Mouse (Mus musculus) v-Abl transformed pro-B cells (cell line): Measurements from ENCODE around the gene Kmt5c.

Experiments
- in situ Hi-C, 2 experiments: fragments of 400-800 bp; cut with MboI; formaldehyde crosslinking; loops; one replicate each; pipeline ENCODE4 v1.15.1; 2025; ENCODE audit not compliant: unreplicated experiment in 2 of 2

Kmt5c gene

DNA sequence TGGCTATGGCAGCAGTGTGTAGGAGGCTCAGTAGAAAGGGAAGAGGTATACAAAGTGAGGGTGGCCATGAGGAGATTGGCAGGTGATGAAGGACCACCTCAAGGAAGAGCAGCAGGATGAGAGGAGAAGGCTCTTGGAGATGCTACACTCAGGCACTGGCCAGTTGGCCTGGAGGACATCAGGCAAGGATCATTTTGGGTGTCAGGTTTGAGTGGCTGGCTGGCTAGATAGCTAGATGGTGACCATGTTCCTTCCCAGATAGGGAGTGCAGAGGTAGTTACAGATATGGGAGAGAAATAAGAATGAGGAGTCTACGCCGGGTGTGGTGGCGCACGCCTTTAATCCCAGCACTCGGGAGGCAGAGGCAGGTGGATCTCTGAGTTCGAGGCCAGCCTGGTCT lies 5.0 kb downstream of the Kmt5c start:
- in situ Hi-C loops, result loop anchor here (5.0 kb wide), 2 partner anchors 37 to 42 kb away; partner anchors contain the start of genes Il11 (in 1 of the 2), Tmem190 (in 1 of the 2) and Tmem238 (in 1 of the 2)

DNA sequence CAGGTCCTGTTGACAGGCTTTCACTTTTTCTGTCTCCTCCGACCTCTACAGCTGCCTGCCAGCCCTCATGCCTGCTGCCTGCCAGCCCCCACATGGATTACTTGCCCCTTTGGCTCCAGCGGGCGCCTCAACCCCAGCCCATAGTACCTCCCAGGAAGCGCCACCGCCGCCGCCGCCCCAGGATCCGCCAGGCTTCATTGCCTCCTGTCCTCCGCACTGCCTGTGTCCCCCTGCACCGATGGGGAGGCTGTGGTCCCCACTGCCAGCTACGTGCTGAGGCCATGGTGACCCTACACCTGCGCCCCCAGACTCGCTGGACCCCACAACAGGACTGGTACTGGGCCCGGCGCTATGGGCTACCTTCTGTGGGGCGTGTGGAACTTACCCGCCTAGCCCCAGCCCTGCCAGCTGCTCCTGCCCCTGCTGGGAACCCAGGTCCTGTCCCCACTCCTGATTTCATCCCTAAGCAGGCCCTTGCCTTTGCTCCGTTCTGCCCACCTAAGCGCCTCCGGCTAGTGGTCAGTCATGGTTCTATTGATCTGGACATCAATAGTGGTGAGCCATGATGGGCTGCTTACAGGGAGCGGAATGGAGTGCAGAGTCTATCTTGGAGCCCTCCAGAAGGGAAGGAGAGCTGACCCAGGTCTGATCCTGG lies 6.5 kb downstream of the Kmt5c start:
- in situ Hi-C loops, result loop anchor here (5.0 kb wide), 2 partner anchors 36 to 41 kb away; partner anchors contain the start of genes Il11 (in 1 of the 2), Tmem190 (in 1 of the 2) and Tmem238 (in 1 of the 2)

DNA sequence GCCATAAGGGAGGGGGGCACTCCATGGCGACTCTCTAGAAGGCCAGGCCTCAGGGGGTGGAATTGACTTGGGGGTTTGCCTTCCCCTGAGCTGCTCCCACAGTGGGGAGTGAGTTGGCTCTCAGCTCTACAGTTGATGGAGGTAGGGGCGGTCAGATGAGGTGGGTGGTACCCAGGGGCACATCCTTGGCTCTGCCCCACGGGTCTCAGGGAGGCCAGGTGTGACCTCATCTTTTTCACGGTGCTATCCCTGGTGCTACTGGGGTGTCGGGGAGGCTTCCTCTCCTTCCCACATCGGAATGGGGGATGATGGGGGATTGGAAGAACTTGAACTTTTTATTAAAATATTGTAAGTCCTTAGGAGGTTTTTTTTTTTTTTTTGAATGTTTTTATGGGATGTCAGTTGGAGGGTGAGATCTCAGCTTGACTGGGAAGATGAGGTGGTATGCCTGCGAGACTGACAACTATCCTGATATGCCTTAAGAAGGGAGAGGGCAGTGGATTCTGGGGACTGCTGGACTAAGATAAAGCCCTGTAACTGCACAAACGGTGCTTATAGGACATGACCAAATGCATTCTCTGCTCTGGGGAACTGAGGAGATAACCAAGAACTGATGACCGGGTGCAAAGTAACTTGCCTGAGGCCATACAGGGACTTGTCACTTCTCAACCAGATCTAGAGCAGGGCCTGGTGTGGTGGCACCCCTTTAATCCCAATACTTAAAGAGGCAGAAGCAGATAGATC lies 7.4 kb downstream of the Kmt5c start:
- in situ Hi-C loops, result loop anchor here (5.0 kb wide), 2 partner anchors 35 to 40 kb away; partner anchors contain the start of genes Il11 (in 1 of the 2), Tmem190 (in 1 of the 2) and Tmem238 (in 1 of the 2)

DNA sequence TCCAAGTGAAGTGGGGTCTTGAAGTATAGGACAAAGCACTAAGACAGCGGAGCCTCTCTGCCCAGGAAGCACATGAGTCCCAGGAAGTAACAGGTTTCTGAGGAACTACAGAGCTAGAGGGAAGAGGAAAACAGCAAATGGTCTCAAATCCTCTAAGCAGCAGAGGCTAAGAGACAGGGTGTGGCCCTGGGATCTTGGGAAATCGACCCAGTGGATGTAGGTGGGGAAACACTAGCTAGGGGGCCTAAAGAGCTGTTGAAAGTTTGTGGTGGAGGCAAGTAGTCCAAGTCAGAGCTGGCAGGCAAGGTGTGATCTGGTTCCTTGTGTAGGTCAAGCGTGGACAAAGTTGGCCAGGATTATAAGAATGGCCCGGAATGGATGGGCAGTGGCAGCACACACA lies 8.4 kb downstream of the Kmt5c start:
- in situ Hi-C loops, result loop anchor here (5.0 kb wide), 2 partner anchors 34 to 39 kb away; partner anchors contain the start of genes Il11 (in 1 of the 2), Tmem190 (in 1 of the 2) and Tmem238 (in 1 of the 2)

DNA sequence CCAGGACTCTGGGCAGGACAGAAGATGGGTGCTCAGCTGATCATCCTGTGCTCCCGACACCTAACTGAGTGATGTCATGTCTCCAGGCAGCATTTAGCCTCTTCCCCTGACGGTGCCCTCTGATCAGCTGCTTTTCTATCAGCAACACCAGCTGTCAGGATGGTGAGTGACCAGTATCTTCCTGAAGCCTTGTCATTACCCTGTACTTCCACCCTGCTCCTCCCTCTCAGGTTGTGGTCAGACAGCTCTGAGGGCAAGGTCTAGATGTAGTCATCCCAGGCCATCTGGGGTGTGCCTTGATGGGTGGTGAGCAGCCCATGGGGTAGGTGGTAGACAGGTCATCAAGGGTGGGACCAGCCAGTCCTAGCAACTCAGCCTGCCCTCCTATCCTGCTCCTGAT lies 9.3 kb downstream of the Kmt5c start:
- in situ Hi-C loops, result loop anchor here (5.0 kb wide), 2 partner anchors 33 to 38 kb away; partner anchors contain the start of genes Il11 (in 1 of the 2), Tmem190 (in 1 of the 2) and Tmem238 (in 1 of the 2)

DNA sequence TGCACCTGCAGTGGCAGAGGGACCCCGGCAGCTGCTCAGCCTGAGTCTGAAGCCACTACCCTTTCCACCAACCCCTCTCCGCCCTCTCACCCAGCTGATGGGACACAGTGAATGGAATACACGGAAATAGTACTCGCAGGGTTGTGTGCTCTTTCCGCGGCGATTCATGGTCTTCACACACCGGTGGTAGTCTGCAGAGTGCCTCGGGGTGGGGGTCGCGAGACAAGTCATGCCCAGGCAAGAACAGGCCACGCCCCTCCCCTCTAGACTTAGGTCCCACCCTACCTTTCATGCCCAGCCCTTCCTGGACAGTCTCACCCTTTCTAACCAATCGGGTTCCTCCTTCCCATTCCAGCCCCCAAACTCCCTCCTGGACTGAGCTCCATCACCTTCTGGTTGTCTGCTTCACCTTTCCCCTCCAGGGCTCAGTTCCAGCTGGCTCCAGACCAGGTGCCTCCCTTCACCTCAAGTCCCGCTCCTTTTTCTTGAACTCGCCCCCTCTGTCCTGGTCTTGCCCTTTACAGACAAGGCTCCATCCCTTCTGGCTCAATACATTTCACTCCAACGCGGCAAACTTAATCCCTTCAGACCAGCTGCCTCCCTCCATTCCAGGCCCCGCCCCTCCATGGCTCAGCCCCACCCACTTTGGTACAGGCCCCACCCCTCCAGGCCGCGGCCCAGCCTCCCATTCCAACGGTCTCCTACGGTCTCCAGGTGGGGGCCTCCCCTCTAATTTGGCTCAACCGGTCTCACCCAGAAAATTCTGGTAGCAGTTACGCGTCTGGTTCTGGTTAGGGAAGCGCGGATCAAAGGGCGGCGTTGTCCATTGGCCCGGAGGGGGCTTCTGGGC lies 12.3 kb downstream of the Kmt5c start:
- in situ Hi-C loops, result no loop called here

DNA sequence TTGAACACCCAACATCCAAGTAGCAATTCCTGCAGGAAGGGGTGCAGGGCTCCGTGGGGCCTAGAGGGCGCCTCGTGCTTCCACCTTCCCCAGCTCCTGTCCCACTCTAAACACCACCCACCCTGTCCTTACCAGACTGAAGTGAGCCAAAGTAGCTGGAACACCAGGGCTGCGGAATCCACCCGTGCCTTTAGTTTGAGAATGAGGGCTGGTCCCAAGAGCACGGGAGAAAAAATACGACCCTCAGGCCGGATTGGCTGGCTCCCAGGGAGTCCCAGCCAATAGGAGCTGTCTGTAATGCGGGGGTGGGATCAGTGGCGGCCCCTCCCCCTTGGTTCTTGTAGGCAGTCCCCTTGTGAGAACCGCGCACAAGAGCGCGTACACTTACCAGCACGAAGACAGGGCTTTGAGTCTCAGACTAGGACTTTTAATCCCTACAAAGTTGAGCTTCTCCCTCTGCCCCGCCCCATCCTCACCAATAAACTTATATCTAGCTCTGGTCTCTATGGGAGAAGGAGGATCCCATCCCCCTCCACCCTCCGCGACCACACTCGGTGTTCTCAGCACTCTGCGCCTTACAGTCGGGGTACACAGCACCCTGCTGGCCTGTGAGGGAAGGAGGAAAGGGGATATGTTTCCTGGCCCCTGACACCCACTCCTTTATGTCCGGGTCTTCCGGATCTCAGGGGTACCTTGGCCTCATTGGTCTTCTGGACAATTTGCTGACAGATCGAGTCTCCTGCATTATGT lies 13.1 kb downstream of the Kmt5c start, which contains the start of gene Cox6b2:
Gene Cox6b2 (minus strand): TSS at position 274 of the 750 bp plus-strand sequence.
- in situ Hi-C loops, result no loop called here

DNA sequence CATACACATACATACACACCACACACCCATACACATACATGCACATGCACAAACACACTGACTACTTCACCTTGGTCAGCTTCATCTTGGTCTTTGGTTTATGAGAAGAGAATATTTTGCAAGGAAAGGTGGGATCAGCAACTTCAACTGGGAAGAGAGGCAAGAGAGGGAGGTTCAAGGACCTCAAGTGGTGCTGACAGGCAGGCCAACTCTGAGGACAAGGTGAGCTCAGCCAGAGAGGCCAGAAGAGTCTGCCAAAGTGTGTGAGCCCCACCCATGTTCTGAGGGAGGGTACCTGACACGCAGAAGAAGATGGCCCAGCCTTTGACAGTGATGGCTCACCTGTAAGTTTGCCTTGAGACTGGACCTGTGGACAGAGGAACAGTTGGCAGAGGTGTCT lies 19.8 kb downstream of the Kmt5c start:
- in situ Hi-C loops, result no loop called here

DNA sequence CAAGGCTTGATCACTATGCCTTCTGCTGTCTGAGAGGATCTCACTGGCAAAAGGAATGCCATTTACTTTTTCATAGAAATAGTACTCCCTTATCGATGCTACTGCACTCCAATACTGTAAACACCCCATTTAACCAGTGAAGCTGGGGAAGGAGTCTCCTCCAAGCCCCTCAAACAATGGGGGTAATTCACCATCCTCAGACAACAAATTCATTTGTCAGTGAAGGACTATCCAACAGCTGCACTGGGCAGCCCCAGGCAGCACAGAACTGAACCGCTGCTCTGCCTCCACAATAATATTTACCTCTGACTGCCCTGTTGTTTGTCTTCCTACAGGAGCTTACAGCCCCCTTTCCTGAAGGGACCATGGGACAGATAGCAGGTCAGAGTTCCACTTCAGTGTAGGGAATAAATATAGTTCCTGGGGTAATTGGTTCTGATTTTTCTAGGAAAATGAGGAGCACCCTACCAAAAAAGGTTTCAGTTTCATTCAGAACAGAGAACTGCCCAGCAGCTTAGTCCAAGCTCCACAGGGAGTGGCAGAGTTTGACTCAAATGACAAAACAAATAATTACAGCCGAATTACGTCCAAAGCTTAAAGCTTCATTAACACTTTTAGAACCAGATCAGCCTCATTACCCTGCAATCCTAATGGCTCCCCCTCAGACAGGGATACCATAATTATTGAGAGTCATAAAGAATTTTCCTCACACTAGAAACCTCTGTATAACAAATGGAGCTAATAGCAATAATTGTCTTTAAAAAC lies 25.2 kb downstream of the Kmt5c start:
- in situ Hi-C loops, result no loop called here

DNA sequence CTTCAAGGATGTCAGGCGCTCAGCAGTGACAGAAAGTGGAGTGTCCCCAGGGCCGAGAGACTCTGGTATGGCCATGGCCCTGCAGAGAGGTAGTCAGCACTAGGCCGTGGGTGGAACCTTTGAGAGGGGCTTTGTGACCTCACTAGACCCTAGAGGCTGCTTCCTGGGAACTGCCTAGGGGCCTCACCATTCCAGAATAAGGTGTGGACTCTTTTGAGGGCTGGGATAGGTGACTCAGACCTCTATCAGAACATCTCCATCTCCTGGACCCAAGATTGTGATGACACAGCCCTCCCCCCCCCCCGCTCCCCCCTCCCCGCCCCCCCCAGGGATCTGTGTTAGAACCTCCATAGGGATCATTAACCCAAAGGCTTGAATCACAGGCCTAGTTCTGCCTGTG lies 31.3 kb downstream of the Kmt5c start, which contains the start of gene Fam71e2:
Gene Fam71e2 (minus strand): TSS at position 101 of the 400 bp plus-strand sequence.
- in situ Hi-C loops, result no loop called here

DNA sequence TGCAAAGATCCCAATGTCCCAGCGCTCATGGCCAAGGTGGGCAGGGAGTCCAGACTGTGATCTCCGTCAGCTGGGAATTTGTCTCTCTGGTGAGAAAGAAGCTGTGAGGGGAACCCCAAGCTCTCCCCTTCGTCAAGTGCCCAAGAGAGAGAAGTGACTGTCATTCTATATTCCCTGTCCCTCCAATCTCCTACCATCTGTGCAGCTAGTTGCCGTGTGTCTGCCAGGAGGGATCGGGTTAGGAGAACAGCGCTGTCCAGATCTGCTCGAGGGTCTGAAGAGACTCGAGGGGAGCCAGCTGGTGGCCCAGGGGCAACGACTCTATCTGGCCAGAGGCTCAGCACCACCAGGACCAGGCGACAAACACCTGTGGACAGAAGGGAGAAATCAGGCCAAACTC lies 36.2 kb downstream of the Kmt5c start:
- in situ Hi-C loops, result no loop called here

DNA sequence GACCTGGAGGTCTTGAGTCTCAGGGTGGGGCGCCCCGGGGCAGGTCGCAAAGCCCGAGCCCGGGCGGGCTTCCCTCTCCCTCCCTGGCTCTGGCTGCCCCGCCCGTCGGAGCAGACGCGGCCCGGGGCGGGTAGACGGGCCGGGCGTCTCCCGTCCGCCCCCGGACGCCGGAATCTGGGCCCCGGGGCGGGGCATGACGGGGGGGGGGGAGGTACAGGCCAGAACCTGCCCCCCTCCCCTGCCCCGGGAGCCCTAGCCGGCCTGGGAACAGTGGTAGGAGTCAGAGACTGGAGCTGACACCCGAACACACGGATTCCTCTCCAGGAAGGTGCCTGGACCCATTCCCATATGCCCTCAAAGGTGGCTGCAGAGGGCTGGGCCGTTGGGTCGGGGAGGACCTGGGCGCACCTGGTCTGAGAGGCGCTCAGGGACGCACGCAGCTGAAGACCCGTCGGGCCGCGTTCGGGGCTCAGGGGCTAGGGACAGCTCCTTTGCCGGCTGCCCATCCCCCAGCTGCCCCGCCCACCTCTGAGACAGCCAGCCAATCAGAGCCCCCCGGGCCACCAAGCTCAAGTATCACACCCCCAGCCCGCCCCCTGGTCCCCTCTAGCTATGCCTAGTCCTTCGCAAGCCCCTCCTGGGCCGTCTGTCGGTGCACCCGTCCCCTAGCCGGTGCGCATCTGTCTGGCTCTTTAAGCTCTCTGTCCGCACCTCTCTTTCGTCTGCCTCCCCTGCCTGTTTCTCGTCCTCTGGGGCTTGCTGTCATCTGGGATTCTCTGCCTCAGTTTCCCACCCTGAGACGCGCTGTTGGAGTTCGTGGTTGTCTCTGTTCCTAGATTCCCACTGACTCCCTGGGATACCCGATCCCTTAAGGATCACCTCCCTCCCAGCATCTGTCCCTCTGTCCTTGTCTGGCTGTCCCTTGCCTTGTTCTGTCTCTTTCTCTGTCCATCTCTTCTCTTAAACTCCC lies 37.2 kb downstream of the Kmt5c start:
- in situ Hi-C loops, result no loop called here

DNA sequence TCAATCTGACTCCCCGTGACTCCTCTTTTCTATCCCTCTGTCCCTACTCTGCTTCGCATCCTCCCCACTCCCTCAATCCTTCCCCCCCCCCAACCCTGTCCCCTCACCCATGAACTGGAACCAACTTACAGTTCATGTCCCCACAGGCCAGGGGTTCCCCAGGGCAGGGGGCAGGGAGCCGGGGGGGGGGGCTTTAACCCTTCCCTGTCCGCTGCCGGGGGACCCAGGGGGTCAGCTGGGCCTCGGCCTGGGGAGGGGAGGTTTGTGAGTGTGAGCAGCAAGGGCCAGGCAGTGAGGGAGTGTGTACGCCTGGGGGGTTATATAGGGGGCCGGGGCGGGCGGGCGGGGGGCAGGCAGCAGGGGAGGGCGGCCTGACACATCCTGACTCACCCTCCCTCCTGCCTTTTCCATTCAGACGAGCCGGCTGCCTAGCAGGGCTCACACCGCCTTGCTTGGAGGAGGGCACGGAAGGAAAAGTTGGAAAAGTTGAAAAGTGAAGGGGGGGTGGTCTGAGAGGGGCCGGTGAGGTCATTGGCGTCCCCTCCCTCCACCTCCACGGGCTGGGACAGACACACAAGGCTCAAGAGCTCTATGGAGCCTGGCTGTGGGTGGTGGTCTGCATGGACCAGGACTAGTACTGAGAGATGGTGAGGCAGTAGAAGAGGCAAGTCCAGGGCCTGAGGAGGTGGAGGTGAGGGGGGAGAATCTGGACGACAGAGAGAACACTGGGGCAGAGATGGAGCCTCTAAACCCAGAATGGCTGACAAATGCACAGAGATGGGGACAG lies 38.1 kb downstream of the Kmt5c start:
- in situ Hi-C loops, result no loop called here

DNA sequence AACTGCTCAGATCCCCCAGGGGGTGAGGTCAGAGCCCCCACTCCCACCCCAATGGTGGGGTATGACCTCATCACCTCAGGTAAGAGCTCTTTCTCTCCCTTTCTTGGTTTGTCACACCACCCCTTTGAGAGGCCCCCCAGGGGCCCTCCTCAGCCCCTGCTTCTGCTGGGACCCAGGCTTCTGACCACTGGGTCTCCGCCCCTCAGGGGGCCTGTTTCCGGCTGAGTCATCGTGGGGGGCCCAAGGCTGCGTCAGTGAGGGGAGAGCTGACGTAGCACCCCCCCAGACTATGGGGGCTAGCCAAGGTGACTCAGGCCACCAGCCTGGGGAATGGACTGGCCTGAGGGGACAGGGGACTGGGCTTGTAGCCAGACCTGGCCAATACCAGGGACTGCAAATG lies 40.0 kb downstream of the Kmt5c start:
- in situ Hi-C loops, result loop anchor here in 1 of 2 experiments (5.0 kb wide), 2 partner anchors 33 to 68 kb away; no protein-coding TSS in a partner anchor

DNA sequence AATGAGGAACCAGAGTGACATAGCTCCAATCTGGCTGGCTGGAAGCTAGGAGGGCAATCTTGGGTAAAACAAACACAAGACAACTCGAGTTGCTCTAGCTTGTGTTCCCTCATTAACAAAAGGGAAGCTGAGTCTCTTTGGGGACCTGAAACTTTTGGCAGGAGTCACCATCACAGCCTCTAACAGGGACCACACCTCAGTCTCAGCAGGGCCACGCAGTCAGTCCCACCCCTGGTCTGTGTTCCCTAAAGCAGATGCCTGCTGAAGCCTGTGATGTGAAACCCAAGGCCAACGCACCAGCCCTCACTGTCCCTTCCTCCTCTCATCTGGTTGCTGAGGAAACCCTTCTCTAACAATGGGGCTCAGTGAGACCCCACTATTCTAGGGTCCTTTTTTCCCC lies 42.2 kb downstream of the Kmt5c start:
- in situ Hi-C loops, result loop anchor here in 1 of 2 experiments (5.0 kb wide), 2 partner anchors 35 to 70 kb away; no protein-coding TSS in a partner anchor

DNA sequence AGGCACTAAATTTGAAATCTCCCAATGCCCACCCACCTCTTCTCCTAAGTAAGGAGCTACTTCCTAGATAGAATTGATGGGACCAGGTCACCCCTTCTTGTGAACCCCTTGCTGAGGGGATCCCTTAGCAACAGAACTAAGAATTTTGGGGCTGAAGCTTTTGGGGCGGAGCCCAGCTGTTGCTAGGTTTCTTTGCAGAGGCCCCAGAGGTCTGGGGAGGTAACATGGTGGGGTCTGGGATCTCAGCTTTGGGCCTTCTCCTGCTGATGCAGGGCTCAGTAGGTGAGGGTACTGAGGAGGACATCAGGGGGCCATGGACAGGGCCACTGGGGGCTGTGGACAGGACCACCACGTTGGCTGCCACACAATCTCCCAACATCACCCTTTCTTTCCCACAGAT lies 42.8 kb downstream of the Kmt5c start, which contains the start of the genes Il11 and Tmem190:
Gene Il11 (minus strand): TSS at position 101 of the 400 bp plus-strand sequence.
Gene Tmem190 (plus strand): TSS at position 179 of the 400 bp plus-strand sequence.
- in situ Hi-C loops, result loop anchor here in 1 of 2 experiments (5.0 kb wide), 2 partner anchors 35 to 70 kb away; no protein-coding TSS in a partner anchor
